Mouse (Mus musculus) sigmoid colon, adult 10 weeks (tissue): ENCODE data around the gene Prg4. TPM values are rescaled to one million over a fixed set of nuclear protein-coding genes. Genes with fewer than 3 reads are reported as not detected.

Source experiments
- polyA plus RNA-seq: library from polyadenylated mRNA; stranded (reverse); fragments of 350-450 nt; fragmentation: Illumina TruSeq; extraction: RNeasy Lipid Tissue Mini Kit (QIAGEN cat#74804); gene quantifications from one replicate; pipeline ENCODE4 v1.2.3, GENCODE M21; 2014; ENCODE audit warnings: low read depth, low replicate concordance

The Prg4 gene
- 29.4 TPM for polyA plus RNA-seq

DNA sequence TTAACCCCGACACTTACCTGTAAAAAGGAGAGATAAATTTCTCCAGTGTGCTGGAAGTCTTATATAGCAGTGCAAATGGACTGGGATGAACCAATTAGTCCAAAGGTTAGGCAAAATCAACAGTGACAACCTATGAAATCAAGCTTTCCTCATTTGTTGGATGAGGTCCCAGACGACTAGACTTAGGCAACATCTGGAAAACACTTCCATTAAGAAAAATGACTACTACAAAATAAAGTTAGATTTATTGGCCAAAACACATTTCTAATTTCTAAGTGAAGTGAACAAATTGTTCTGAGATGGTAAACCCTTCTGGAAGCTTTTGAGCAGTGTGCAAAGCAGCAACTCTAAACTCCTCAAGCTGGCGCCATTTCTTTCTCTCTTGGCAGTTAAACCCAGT lies at the start of gene Prg4:
TSS of gene Prg4 (minus strand) at position 34 of the 400 bp plus-strand sequence.

Other genes with a start within 250 kb of the Prg4 start
- gene Pdc, start 146.7 kb downstream of the Prg4 start, polyA plus RNA-seq, result not detected
- 165 TPM for gene Tpr, start 73.3 kb downstream of the Prg4 start, polyA plus RNA-seq
- 172 TPM for gene Odr4, start 73.1 kb downstream of the Prg4 start, polyA plus RNA-seq